Mouse (Mus musculus): ENCODE measurements around the gene Nudt15.

Nudt15 gene

GRCm38 (mm10) chr14:73507702-73508376, 40.2 kb downstream of the Nudt15 start:
- DNase-seq (ENCODE audit: low read depth, low spot score), result peak; percentile 15

GRCm38 (mm10) chr14:73507200-73507599, 40.8 kb downstream of the Nudt15 start:
- DNase-seq (ENCODE audit: low read depth, low spot score), result no peak

GRCm38 (mm10) chr14:73506283-73506682, 41.8 kb downstream of the Nudt15 start:
- DNase-seq (ENCODE audit: low read depth, low spot score), result no peak

GRCm38 (mm10) chr14:73503237-73503933, 44.7 kb downstream of the Nudt15 start:
- DNase-seq (ENCODE audit: low read depth, low spot score), result no peak

- DNase-seq (ENCODE audit: low read depth, low spot score), result no peak
These were observed 45.4 kb downstream of the Nudt15 start for GRCm38 (mm10) chr14:73502591-73503184.

GRCm38 (mm10) chr14:73501721-73502120, 46.3 kb downstream of the Nudt15 start:
- no peak for DNase-seq (ENCODE audit: low read depth, low spot score)

GRCm38 (mm10) chr14:73501283-73501682, 46.8 kb downstream of the Nudt15 start:
- no peak for DNase-seq (ENCODE audit: low read depth, low spot score)

GRCm38 (mm10) chr14:73495753-73496152, 52.3 kb downstream of the Nudt15 start:
- peak; percentile 13 for DNase-seq (ENCODE audit: low read depth, low spot score)

- no peak for DNase-seq (ENCODE audit: low read depth, low spot score)
These were observed 53.9 kb downstream of the Nudt15 start for GRCm38 (mm10) chr14:73494122-73494521.

GRCm38 (mm10) chr14:73493356-73493755, 54.7 kb downstream of the Nudt15 start:
- no peak for DNase-seq (ENCODE audit: low read depth, low spot score)

GRCm38 (mm10) chr14:73486641-73487040, 61.4 kb downstream of the Nudt15 start:
- peak; percentile 20 for DNase-seq (ENCODE audit: low read depth, low spot score)

- DNase-seq (ENCODE audit: low read depth, low spot score), result no peak
These were observed 63.5 kb downstream of the Nudt15 start for GRCm38 (mm10) chr14:73484366-73485110.

- no peak for DNase-seq (ENCODE audit: low read depth, low spot score)
These were observed 64.4 kb downstream of the Nudt15 start for GRCm38 (mm10) chr14:73483516-73484229.

- no peak for DNase-seq (ENCODE audit: low read depth, low spot score)
These were observed 68.3 kb downstream of the Nudt15 start for GRCm38 (mm10) chr14:73479771-73480170.

GRCm38 (mm10) chr14:73478321-73478720, 69.7 kb downstream of the Nudt15 start:
- peak; percentile 51 for DNase-seq (ENCODE audit: low read depth, low spot score)

- no peak for DNase-seq (ENCODE audit: low read depth, low spot score)
These were observed 71.0 kb downstream of the Nudt15 start for GRCm38 (mm10) chr14:73477077-73477476.

GRCm38 (mm10) chr14:73476361-73476934, 71.6 kb downstream of the Nudt15 start:
- DNase-seq (ENCODE audit: low read depth, low spot score), result no peak

- no peak for DNase-seq (ENCODE audit: low read depth, low spot score)
These were observed 72.5 kb downstream of the Nudt15 start for GRCm38 (mm10) chr14:73475506-73475905.

GRCm38 (mm10) chr14:73474636-73475093, 73.4 kb downstream of the Nudt15 start:
- DNase-seq (ENCODE audit: low read depth, low spot score), result peak; percentile 83

- DNase-seq (ENCODE audit: low read depth, low spot score), result peak; percentile 92
These were observed 74.2 kb downstream of the Nudt15 start for GRCm38 (mm10) chr14:73473670-73474460.

Data from 3T3-L1 (cell line).